Mouse (Mus musculus) testis, adult 2 months (tissue): ENCODE results near the gene Sirt6.

Source experiments
- CTCF ChIP-seq: fragments of 200-500 bp; IDR thresholded peaks from 2 replicates; pipeline ENCODE4 v1.5.1; 2012; ENCODE audit warnings: low read depth, mild to moderate bottlenecking, inconsistent platforms, low read length, moderate library complexity; ENCODE audit not compliant: control insufficient read depth, insufficient read depth, insufficient replicate concordance
- POLR2A ChIP-seq: fragments of 200-500 bp; IDR thresholded peaks from 2 replicates; pipeline ENCODE4 v1.6.1; 2012; ENCODE audit warnings: low read depth, mild to moderate bottlenecking, inconsistent platforms, low read length, moderate library complexity; ENCODE audit not compliant: control insufficient read depth

- TF ChIP-seq CTCF = no peak
- TF ChIP-seq POLR2A = no peak
Observed at GRCm38 (mm10) chr10:81641978-81642647, 14.5 kb upstream of the Sirt6 start.
